Mouse (Mus musculus) spleen, postnatal 14 days (tissue): ENCODE measurements around the gene Fam131b.

Experiments
- DNase-seq, 2 experiments: peaks; one replicate each; pipeline ENCODE4 v3.0.0; 2021 to 2022; ENCODE audit warnings: low spot score in 2 of 2

Gene Fam131b

GRCm38 (mm10) chr6:42324482-42325267 is at the start of gene Fam131b:
Gene Fam131b, minus strand, starts transcription at chr6:42324643.
- no peak for DNase-seq

- DNase-seq, result no peak
These were observed 49.4 kb upstream of the Fam131b start for GRCm38 (mm10) chr6:42373669-42374430.

- peak in 1 of 2 experiments; percentile 47 for DNase-seq
These were observed 48.5 kb upstream of the Fam131b start, which contains the start of gene Epha1 for GRCm38 (mm10) chr6:42372816-42373547. Gene Epha1, minus strand, starts transcription at chr6:42373268.

- no peak for DNase-seq
These were observed 48.0 kb upstream of the Fam131b start for GRCm38 (mm10) chr6:42372421-42372815.

GRCm38 (mm10) chr6:42372001-42372400 is 47.6 kb upstream of the Fam131b start:
- no peak for DNase-seq

- no peak for DNase-seq
These were observed 46.4 kb upstream of the Fam131b start for GRCm38 (mm10) chr6:42370630-42371363.

GRCm38 (mm10) chr6:42369870-42370269 is 45.4 kb upstream of the Fam131b start:
- no peak for DNase-seq

- no peak for DNase-seq
These were observed 40.8 kb upstream of the Fam131b start for GRCm38 (mm10) chr6:42365215-42365614.

- no peak for DNase-seq
These were observed 40.2 kb upstream of the Fam131b start for GRCm38 (mm10) chr6:42364607-42365006.

GRCm38 (mm10) chr6:42364066-42364465 is 39.6 kb upstream of the Fam131b start:
- DNase-seq, result no peak

GRCm38 (mm10) chr6:42362974-42363373 is 38.5 kb upstream of the Fam131b start:
- DNase-seq, result no peak

GRCm38 (mm10) chr6:42362497-42362896 is 38.1 kb upstream of the Fam131b start:
- DNase-seq, result no peak

GRCm38 (mm10) chr6:42362074-42362473 is 37.6 kb upstream of the Fam131b start:
- no peak for DNase-seq

- no peak for DNase-seq
These were observed 36.8 kb upstream of the Fam131b start for GRCm38 (mm10) chr6:42361041-42361895.

- DNase-seq, result no peak
These were observed 35.9 kb upstream of the Fam131b start for GRCm38 (mm10) chr6:42360231-42360840.

- no peak for DNase-seq
These were observed 35.1 kb upstream of the Fam131b start for GRCm38 (mm10) chr6:42359364-42360147.

- DNase-seq, result no peak
These were observed 34.5 kb upstream of the Fam131b start for GRCm38 (mm10) chr6:42358901-42359300.

- DNase-seq, result no peak
These were observed 33.5 kb upstream of the Fam131b start for GRCm38 (mm10) chr6:42357901-42358300.

- DNase-seq, result no peak
These were observed 32.5 kb upstream of the Fam131b start for GRCm38 (mm10) chr6:42356913-42357312.
